Mouse (Mus musculus): ENCODE data around the gene Vps51.

DNA sequence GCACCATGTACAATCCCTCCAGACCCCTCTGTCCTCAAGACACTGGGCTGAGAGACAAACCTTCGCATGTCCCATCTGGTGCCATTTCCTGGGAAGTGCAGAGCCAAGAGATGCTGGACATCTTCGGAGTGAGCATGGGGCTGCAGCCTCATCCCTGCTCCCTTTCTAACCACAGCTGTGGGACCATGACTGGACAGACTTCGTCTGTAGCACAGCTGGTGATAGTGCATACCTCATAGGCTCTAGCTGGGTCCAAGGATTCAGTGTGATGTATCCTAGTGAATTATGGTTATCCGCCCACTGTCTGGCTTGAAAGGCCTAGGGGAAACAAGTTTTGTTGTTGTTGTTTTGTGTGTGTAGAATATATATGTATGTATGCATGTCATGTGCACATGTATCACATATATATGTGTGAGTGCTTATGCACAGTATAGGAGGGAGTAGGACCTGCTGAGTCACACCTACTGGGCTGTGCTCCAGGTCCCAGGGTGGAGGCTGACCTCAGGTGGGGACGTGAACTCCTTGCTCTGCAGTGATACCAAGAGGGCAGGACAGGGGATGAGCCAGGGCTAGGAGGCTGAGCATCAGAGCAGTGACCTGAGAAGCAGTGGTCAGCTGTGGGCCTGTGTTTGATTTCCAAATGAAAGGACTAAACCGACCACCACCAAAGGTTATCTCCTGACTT is 25.3 kb upstream of the Vps51 start:
- TF ChIP-seq MAFK (IDR thresholded peaks at IDR 0.05; ENCODE audit: insufficient read depth, low read depth, low read length), result no peak
- TF ChIP-seq HCFC1 (IDR thresholded peaks at IDR 0.05; ENCODE audit: borderline replicate concordance, insufficient read depth, low read length), result no peak
- no peak for TF ChIP-seq ZC3H11A (IDR thresholded peaks at IDR 0.05; ENCODE audit: borderline replicate concordance, low read depth, low read length)
- TF ChIP-seq ZNF384 (IDR thresholded peaks at IDR 0.05; ENCODE audit: low read depth, low read length), result no peak

Measured in ES-E14 (cell line).